8 mouse cellular contexts compared by ENCODE assay signal in the genomic region with DNA sequence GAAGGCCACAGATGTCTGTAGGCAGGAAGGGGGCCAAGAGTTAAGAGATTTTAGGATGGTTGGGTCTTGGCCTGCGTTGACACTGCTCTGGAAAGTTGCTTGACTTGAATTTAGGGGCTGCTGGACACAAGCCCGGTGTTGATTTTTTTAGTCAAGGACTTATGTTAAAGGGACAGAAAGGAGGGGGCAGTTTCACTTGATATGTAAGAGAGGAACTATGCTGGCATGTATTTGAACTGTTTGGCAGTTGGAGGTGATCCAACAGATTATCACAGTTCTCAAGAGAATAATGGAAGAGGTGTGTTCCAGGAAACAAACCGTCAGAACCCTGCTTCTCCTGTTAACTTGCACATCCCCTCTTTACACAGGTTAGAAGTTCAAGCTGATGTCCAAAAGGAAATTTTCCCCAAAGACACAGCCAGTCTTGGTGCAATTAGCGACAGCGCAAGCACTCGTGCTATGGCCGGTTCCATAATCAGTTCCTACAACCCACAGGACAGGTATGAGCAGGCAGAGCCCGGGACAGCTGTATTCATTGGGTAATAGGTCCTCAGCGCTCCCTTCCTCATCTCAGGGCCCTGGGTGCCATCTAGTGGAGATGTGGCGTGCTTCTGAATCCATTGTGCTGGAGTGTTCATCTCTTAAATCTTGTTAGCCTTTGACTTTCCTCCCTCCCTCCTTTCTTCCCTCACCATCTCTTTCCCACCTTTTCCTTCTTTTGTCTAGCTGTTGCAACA. TPM values are rescaled to one million over a fixed set of nuclear protein-coding genes. Genes with fewer than 3 reads are reported as not detected.
A peak's percentile ranks its signal among the peaks of the same experiment; 100 is the strongest.
DNase-seq lines count a peak whose midpoint lies in the region; ATAC-seq lines count a peak whose summit lies in the region.

No protein-coding gene starts in this region.

- peaks cover 64% of the 10 kb centered on the region for H3K36me3 ChIP-seq in kidney, embryonic 15.5 days
- peaks cover 64% of the 10 kb centered on the region for H3K36me3 ChIP-seq in midbrain, embryonic 14.5 days (ENCODE audit: control insufficient read depth, insufficient read depth, low read length)

- no peak overlapping the region for H3K4me2 ChIP-seq in kidney, embryonic 15.5 days
- H3K4me2 ChIP-seq in midbrain, embryonic 14.5 days (ENCODE audit: low read length): no peak overlapping the region

- H3K9ac ChIP-seq in kidney, embryonic 15.5 days: no peak overlapping the region
- H3K9ac ChIP-seq in midbrain, embryonic 14.5 days (replicated peaks; ENCODE audit: low read length): no peak overlapping the region

- DNase-seq in kidney, adult 11 months: peak; percentile 68
- DNase-seq in cerebellum, postnatal 25 days: peak; percentile 81 to 87
- peak; percentile 65 for DNase-seq in gastrocnemius, adult 18-20 months (ENCODE audit: low spot score)
- peak; percentile 65 to 69 for DNase-seq in left cerebral cortex, postnatal 14 days (ENCODE audit: low spot score in 2 of 2)
- peak; percentile 88 for DNase-seq in midbrain, embryonic 14.5 days
- DNase-seq in spleen, postnatal 10 days (ENCODE audit: low spot score in 2 of 2): peak; percentile 26 to 76

- no peaks in the 10 kb centered on the region for H3K27me3 ChIP-seq in kidney, embryonic 15.5 days
- H3K27me3 ChIP-seq in midbrain, embryonic 14.5 days (ENCODE audit: control insufficient read depth, insufficient read depth, low read length): no peaks in the 10 kb centered on the region

- H3K9me3 ChIP-seq in kidney, embryonic 15.5 days (replicated peaks): no peaks in the 10 kb centered on the region
- H3K9me3 ChIP-seq in midbrain, embryonic 14.5 days (ENCODE audit: control insufficient read depth, low read length): no peaks in the 10 kb centered on the region

- peaks cover 3% of the 10 kb centered on the region; the same call in 1 of the 2 replicates for H3K4me1 ChIP-seq in kidney, embryonic 15.5 days
- no peaks in the 10 kb centered on the region for H3K4me1 ChIP-seq in midbrain, embryonic 14.5 days (ENCODE audit: control insufficient read depth, insufficient read depth, low read length)

- no peak overlapping the region for H3K4me3 ChIP-seq in kidney, embryonic 15.5 days (replicated peaks)
- no peak overlapping the region for H3K4me3 ChIP-seq in midbrain, embryonic 14.5 days (replicated peaks; ENCODE audit: low read depth, low read length)

- intact Hi-C loops in left cerebral cortex, postnatal 14 days (cut with DNase I): loop anchor here (1.0 to 2.0 kb wide), 2 partner anchors 111 to 120 kb away; a partner anchor contains a TSS

- no peak overlapping the region for H3K27ac ChIP-seq in kidney, embryonic 15.5 days
- no peak overlapping the region for H3K27ac ChIP-seq in midbrain, embryonic 14.5 days (replicated peaks; ENCODE audit: low read depth, low read length)

- WGBS in kidney, embryonic 15.5 days: 43% methylated on average over 10 of the region's 10 CpGs
- 46% methylated on average over 10 of the region's 10 CpGs for WGBS in midbrain, embryonic 14.5 days

- no peak; the same call in 1 of the 2 replicates for ATAC-seq in kidney, embryonic 15.5 days (replicated peaks; ENCODE audit: low FRiP score)
- ATAC-seq in inflammation-experienced regulatory T-cells, adult 6 months: peak; percentile 71
- no peak; the same call in 1 of the 2 replicates for ATAC-seq in midbrain, embryonic 14.5 days (ENCODE audit: low FRiP score, low TSS enrichment)

RNA-seq across cellular contexts. Expression of a gene that starts 22.8 kb away (rescaled TPM):
- 9.2 TPM in 2 replicates for polyA plus RNA-seq in kidney, embryonic 15.5 days (2015; fragmentation: Nextera tagmentation; extraction: Ambion mirVana)
- total RNA-seq in gastrocnemius, adult 18-20 months (2021): not detected
- polyA plus RNA-seq in inflammation-experienced regulatory T-cells, adult 6 months (2017; shearing (Covaris generic)): not detected
- not detected for total RNA-seq in left cerebral cortex, postnatal 14 days (2021)
- polyA plus RNA-seq in midbrain, embryonic 14.5 days (2014; fragmentation: Nextera tagmentation; extraction: Ambion mirVana): not detected in 2 replicates

RNA-seq across cellular contexts. Expression of a gene that starts 24.5 kb away (rescaled TPM):
- polyA plus RNA-seq in kidney, embryonic 15.5 days (2015; fragmentation: Nextera tagmentation; extraction: Ambion mirVana): 7.1 TPM in 2 replicates
- total RNA-seq in gastrocnemius, adult 18-20 months (2021): 10 to 100 TPM; 23.3 to 24.4 TPM
- polyA plus RNA-seq in inflammation-experienced regulatory T-cells, adult 6 months (2017; shearing (Covaris generic)): 10 to 100 TPM; 17.5 to 20.2 (median 18.3) TPM
- total RNA-seq in left cerebral cortex, postnatal 14 days (2021): 10 to 100 TPM; 60.8 to 63.5 TPM
- 33.8 and 35.3 TPM in 2 replicates for polyA plus RNA-seq in midbrain, embryonic 14.5 days (2014; fragmentation: Nextera tagmentation; extraction: Ambion mirVana)

RNA-seq across cellular contexts. Expression of a gene that starts 39.3 kb away (rescaled TPM):
- polyA plus RNA-seq in kidney, embryonic 15.5 days (2015; fragmentation: Nextera tagmentation; extraction: Ambion mirVana): 2.0 and 2.8 TPM in 2 replicates
- total RNA-seq in gastrocnemius, adult 18-20 months (2021): not detected
- polyA plus RNA-seq in inflammation-experienced regulatory T-cells, adult 6 months (2017; shearing (Covaris generic)): not detected
- total RNA-seq in left cerebral cortex, postnatal 14 days (2021): 100 to 1,000 TPM; 562 to 615 TPM
- 26.4 and 31.7 TPM in 2 replicates for polyA plus RNA-seq in midbrain, embryonic 14.5 days (2014; fragmentation: Nextera tagmentation; extraction: Ambion mirVana)

RNA-seq across cellular contexts. Expression of a gene that starts 54.3 kb away (rescaled TPM):
- polyA plus RNA-seq in kidney, embryonic 15.5 days (2015; fragmentation: Nextera tagmentation; extraction: Ambion mirVana): 5.1 and 5.5 TPM in 2 replicates
- 10 to 100 TPM; 67.3 to 72.7 TPM for total RNA-seq in gastrocnemius, adult 18-20 months (2021)
- under 1 TPM; 0.28 to 0.50 (median 0.40) TPM for polyA plus RNA-seq in inflammation-experienced regulatory T-cells, adult 6 months (2017; shearing (Covaris generic))
- 10 to 100 TPM; 57.5 to 59.2 TPM for total RNA-seq in left cerebral cortex, postnatal 14 days (2021)
- 5.6 and 8.0 TPM in 2 replicates for polyA plus RNA-seq in midbrain, embryonic 14.5 days (2014; fragmentation: Nextera tagmentation; extraction: Ambion mirVana)
